Mouse (Mus musculus) liver (tissue): ENCODE results near the gene Gm20604.

Experiments
- DNase-seq: peaks from one replicate; pipeline ENCODE4 v3.0.0-alpha.2; 2020; ENCODE audit warnings: mixed read lengths

Gene Gm20604

GRCm38 (mm10) chr12:102742056-102742455 lies 16.4 kb downstream of the Gm20604 start:
- no peak for DNase-seq

GRCm38 (mm10) chr12:102740285-102740684 lies 18.2 kb downstream of the Gm20604 start:
- no peak for DNase-seq

- DNase-seq, result no peak
These were observed 19.4 kb downstream of the Gm20604 start for GRCm38 (mm10) chr12:102739096-102739495.

GRCm38 (mm10) chr12:102733381-102733780 lies 25.1 kb downstream of the Gm20604 start:
- peak; percentile 76 for DNase-seq

GRCm38 (mm10) chr12:102730798-102731619 lies 27.5 kb downstream of the Gm20604 start:
- no peak for DNase-seq

GRCm38 (mm10) chr12:102729855-102730797 lies 28.3 kb downstream of the Gm20604 start:
- DNase-seq, result peak; percentile 87

GRCm38 (mm10) chr12:102725761-102726175 lies 32.7 kb downstream of the Gm20604 start:
- no peak for DNase-seq

- no peak for DNase-seq
These were observed 33.3 kb downstream of the Gm20604 start for GRCm38 (mm10) chr12:102725146-102725545.

GRCm38 (mm10) chr12:102723861-102724260 lies 34.6 kb downstream of the Gm20604 start:
- DNase-seq, result no peak

GRCm38 (mm10) chr12:102722966-102723365 lies 35.5 kb downstream of the Gm20604 start:
- no peak for DNase-seq

- no peak for DNase-seq
These were observed 36.0 kb downstream of the Gm20604 start for GRCm38 (mm10) chr12:102722451-102722850.

GRCm38 (mm10) chr12:102719552-102720315 lies 38.7 kb downstream of the Gm20604 start:
- no peak for DNase-seq

- no peak for DNase-seq
These were observed 43.6 kb downstream of the Gm20604 start for GRCm38 (mm10) chr12:102714654-102715395.

- DNase-seq, result no peak
These were observed 44.4 kb downstream of the Gm20604 start for GRCm38 (mm10) chr12:102714116-102714515.

GRCm38 (mm10) chr12:102713153-102713865 lies 45.2 kb downstream of the Gm20604 start:
- DNase-seq, result no peak

- no peak for DNase-seq
These were observed 47.6 kb downstream of the Gm20604 start for GRCm38 (mm10) chr12:102710851-102711375.

GRCm38 (mm10) chr12:102709896-102710295 lies 48.6 kb downstream of the Gm20604 start:
- DNase-seq, result no peak

- no peak for DNase-seq
These were observed 50.3 kb downstream of the Gm20604 start for GRCm38 (mm10) chr12:102708220-102708619.

GRCm38 (mm10) chr12:102706833-102707463 lies 51.5 kb downstream of the Gm20604 start:
- no peak for DNase-seq

- DNase-seq, result no peak
These were observed 52.4 kb downstream of the Gm20604 start for GRCm38 (mm10) chr12:102705906-102706640.
